Mouse (Mus musculus) embryonic facial prominence, embryonic 15.5 days (tissue): ENCODE data around the gene Lyst. TPM values are rescaled to one million over a fixed set of nuclear protein-coding genes. Genes with fewer than 3 reads are reported as not detected.
"Not testable (repeated sequence)": the region's sequence is repeated elsewhere in the genome, so short reads cannot be mapped to it uniquely, and the experiment has no call there.

Experiments
- ATAC-seq: fragments of 200-750 bp; cut with Nextera tagmentation; 2 replicates; pipeline ENCODE4 v1.8.0; 2017; ENCODE audit warnings: low read depth, moderate TSS enrichment; ENCODE audit not compliant: insufficient number of reproducible peaks, low FRiP score, low TSS enrichment
- H3K27ac ChIP-seq: fragments of 300-500 bp; sonication (generic); replicated peaks from 2 replicates; pipeline ENCODE4 v1.5.1; 2015; ENCODE audit warnings: mild to moderate bottlenecking, inconsistent platforms
- H3K27me3 ChIP-seq: fragments of 300-500 bp; sonication (generic); 2 replicates; pipeline ENCODE4 v1.6.1; 2015; ENCODE audit warnings: inconsistent platforms
- H3K36me3 ChIP-seq: fragments of 300-500 bp; sonication (generic); 2 replicates; pipeline ENCODE4 v1.6.1; 2015; ENCODE audit warnings: mild to moderate bottlenecking, inconsistent platforms
- H3K4me1 ChIP-seq: fragments of 300-500 bp; sonication (generic); 2 replicates; pipeline ENCODE4 v1.6.1; 2015; ENCODE audit warnings: inconsistent platforms
- H3K4me2 ChIP-seq: fragments of 300-500 bp; sonication (generic); replicated peaks from 2 replicates; pipeline ENCODE4 v1.6.1; 2015; ENCODE audit warnings: mild to moderate bottlenecking, inconsistent platforms
- H3K4me3 ChIP-seq: fragments of 300-500 bp; sonication (generic); replicated peaks from 2 replicates; pipeline ENCODE4 v1.5.1; 2015; ENCODE audit warnings: mild to moderate bottlenecking, inconsistent platforms
- H3K9ac ChIP-seq: fragments of 300-500 bp; sonication (generic); 2 replicates; pipeline ENCODE4 v1.6.1; 2015; ENCODE audit warnings: inconsistent platforms
- H3K9me3 ChIP-seq: fragments of 300-500 bp; sonication (generic); replicated peaks from 2 replicates; pipeline ENCODE4 v1.6.1; 2016; ENCODE audit warnings: inconsistent platforms
- WGBS: fragments of 180-500 bp; shearing (Covaris S2); methylation state at CpG from one replicate; pipeline ENCODE4 v1.1.7; 2015; 5-methylcytosine and 5-hydroxymethylcytosine counted together
- polyA plus RNA-seq: library from polyadenylated mRNA; unstranded; fragments of >200 nt; fragmentation: Nextera tagmentation; extraction: Ambion mirVana; gene quantifications from 2 replicates; pipeline ENCODE4 v1.2.1, GENCODE M21; 2015

Gene Lyst
- polyA plus RNA-seq, 1 experiment from 2014 or later, result 3.6 TPM

- Histone ChIP-seq H3K9me3 (no peaks in the 10 kb centered on the region), H3K27me3 (no peaks in the 10 kb centered on the region), H3K27ac (no peak overlapping the region), H3K36me3 (0 out of 2 replicates have a peak, but pooled peaks cover 5% of the 10 kb centered on the region), H3K9ac (no peak overlapping the region), H3K4me2 (no peak overlapping the region), H3K4me3 (no peak overlapping the region), H3K4me1 (no peaks in the 10 kb centered on the region)
- WGBS, result 84% methylated on average over 6 of the region's 6 CpGs
- ATAC-seq, result no peak
These were observed 47.8 kb downstream of the Lyst start for GRCm38 (mm10) chr13:13637981-13638380.

- ATAC-seq, result no peak
- Histone ChIP-seq H3K9me3 (no peaks in the 10 kb centered on the region), H3K4me1 (no peaks in the 10 kb centered on the region), H3K27me3 (no peaks in the 10 kb centered on the region), H3K36me3 (0 out of 2 replicates have a peak, but pooled peaks cover 5% of the 10 kb centered on the region), H3K9ac (no peak overlapping the region), H3K27ac (no peak overlapping the region), H3K4me2 (no peak overlapping the region), H3K4me3 (no peak overlapping the region)
- WGBS, result 65% methylated on average over 4 of the region's 4 CpGs
These were observed 48.5 kb downstream of the Lyst start for GRCm38 (mm10) chr13:13638725-13639124.

GRCm38 (mm10) chr13:13647296-13647695 lies 57.1 kb downstream of the Lyst start:
- WGBS, result 83% methylated on average over 3 of the region's 3 CpGs
- Histone ChIP-seq H3K4me3 (no peak overlapping the region), H3K9ac (no peak overlapping the region), H3K4me2 (no peak overlapping the region), H3K27me3 (no peaks in the 10 kb centered on the region), H3K36me3 (no peaks in the 10 kb centered on the region; the same call in 1 of the 2 replicates), H3K9me3 (no peaks in the 10 kb centered on the region), H3K4me1 (no peaks in the 10 kb centered on the region), H3K27ac (no peak overlapping the region)
- no peak for ATAC-seq

GRCm38 (mm10) chr13:13655453-13655852 lies 65.3 kb downstream of the Lyst start:
- Histone ChIP-seq H3K36me3 (peaks cover 4% of the 10 kb centered on the region; the same call in 1 of the 2 replicates), H3K4me3 (no peak overlapping the region), H3K27ac (no peak overlapping the region), H3K4me2 (no peak overlapping the region), H3K27me3 (no peaks in the 10 kb centered on the region), H3K9ac (no peak overlapping the region), H3K4me1 (no peaks in the 10 kb centered on the region), H3K9me3 (no peaks in the 10 kb centered on the region)
- no peak for ATAC-seq
- 95% methylated on average over 3 of the region's 3 CpGs for WGBS

GRCm38 (mm10) chr13:13666103-13666502 lies 75.9 kb downstream of the Lyst start:
- H3K36me3 ChIP-seq, H3K4me2 ChIP-seq, ATAC-seq, H3K9ac ChIP-seq, H3K4me3 ChIP-seq, H3K9me3 ChIP-seq, H3K27me3 ChIP-seq, H3K27ac ChIP-seq, H3K4me1 ChIP-seq: not testable (repeated sequence)
- 68% methylated on average over 2 of the region's 2 CpGs for WGBS

- Histone ChIP-seq H3K9me3 (no peaks in the 10 kb centered on the region), H3K36me3 (peaks cover 4% of the 10 kb centered on the region; the same call in 1 of the 2 replicates), H3K4me3 (no peak overlapping the region), H3K4me2 (no peak overlapping the region), H3K9ac (no peak overlapping the region), H3K4me1 (no peaks in the 10 kb centered on the region), H3K27me3 (no peaks in the 10 kb centered on the region), H3K27ac (no peak overlapping the region)
- WGBS, result 51% methylated on average over 5 of the region's 5 CpGs
- no peak for ATAC-seq
These were observed 80.5 kb downstream of the Lyst start for GRCm38 (mm10) chr13:13670669-13671068.

GRCm38 (mm10) chr13:13671585-13672328 lies 81.6 kb downstream of the Lyst start:
- Histone ChIP-seq H3K27me3 (no peaks in the 10 kb centered on the region), H3K4me3 (no peak overlapping the region), H3K27ac (no peak overlapping the region), H3K4me1 (no peaks in the 10 kb centered on the region), H3K4me2 (no peak overlapping the region), H3K36me3 (peaks cover 4% of the 10 kb centered on the region; the same call in 1 of the 2 replicates), H3K9me3 (no peaks in the 10 kb centered on the region), H3K9ac (no peak overlapping the region)
- 64% methylated on average over 6 of the region's 6 CpGs for WGBS
- ATAC-seq, result no peak

GRCm38 (mm10) chr13:13674669-13675343 lies 84.6 kb downstream of the Lyst start:
- whole genome bisulfite sequencing, result 89% methylated on average over 4 of the region's 4 CpGs
- Histone ChIP-seq H3K4me1 (no peaks in the 10 kb centered on the region), H3K36me3 (peaks cover 8% of the 10 kb centered on the region; the same call in 1 of the 2 replicates), H3K9ac (no peak overlapping the region), H3K27ac (no peak overlapping the region), H3K4me2 (no peak overlapping the region), H3K27me3 (no peaks in the 10 kb centered on the region), H3K4me3 (no peak overlapping the region), H3K9me3 (no peaks in the 10 kb centered on the region)
- ATAC-seq, result no peak

- WGBS, result 79% methylated on average over 8 of the region's 8 CpGs
- Histone ChIP-seq H3K9me3 (no peaks in the 10 kb centered on the region), H3K27ac (no peak overlapping the region), H3K9ac (no peak overlapping the region), H3K27me3 (no peaks in the 10 kb centered on the region), H3K4me3 (no peak overlapping the region), H3K4me2 (no peak overlapping the region), H3K36me3 (0 out of 2 replicates have a peak, but pooled peaks cover 5% of the 10 kb centered on the region), H3K4me1 (no peaks in the 10 kb centered on the region)
- no peak for ATAC-seq
These were observed 87.7 kb downstream of the Lyst start for GRCm38 (mm10) chr13:13677871-13678270.

- 0 out of 2 replicates have a peak, but pooled peaks cover 5% of the 10 kb centered on the region for H3K36me3 ChIP-seq
- ATAC-seq, result no peak
- no peak overlapping the region for H3K4me3 ChIP-seq
- H3K9ac ChIP-seq, result no peak overlapping the region
- 61% methylated on average over 6 of the region's 6 CpGs for whole genome bisulfite sequencing
- no peak overlapping the region for H3K4me2 ChIP-seq
- H3K4me1 ChIP-seq, result no peaks in the 10 kb centered on the region
- H3K9me3 ChIP-seq, result no peaks in the 10 kb centered on the region
- no peak overlapping the region for H3K27ac ChIP-seq
- H3K27me3 ChIP-seq, result no peaks in the 10 kb centered on the region
These were observed 91.4 kb downstream of the Lyst start for GRCm38 (mm10) chr13:13681642-13682041.

- Histone ChIP-seq H3K9ac (no peak overlapping the region), H3K27me3 (no peaks in the 10 kb centered on the region), H3K36me3 (peaks cover 4% of the 10 kb centered on the region; the same call in 1 of the 2 replicates), H3K9me3 (no peaks in the 10 kb centered on the region), H3K4me3 (no peak overlapping the region), H3K27ac (no peak overlapping the region), H3K4me2 (no peak overlapping the region), H3K4me1 (no peaks in the 10 kb centered on the region)
- ATAC-seq, result no peak
- WGBS, result 71% methylated on average over 5 of the region's 5 CpGs
These were observed 113.3 kb downstream of the Lyst start for GRCm38 (mm10) chr13:13703476-13703875.
